Mouse (Mus musculus): ENCODE measurements at regions not wholly inside any gene's neighbourhood (a gene's known extent, or its start where the extent isn't known, plus 50 kb on each side); places are given as distances from the start of the nearest gene placed in this dataset.

DNA sequence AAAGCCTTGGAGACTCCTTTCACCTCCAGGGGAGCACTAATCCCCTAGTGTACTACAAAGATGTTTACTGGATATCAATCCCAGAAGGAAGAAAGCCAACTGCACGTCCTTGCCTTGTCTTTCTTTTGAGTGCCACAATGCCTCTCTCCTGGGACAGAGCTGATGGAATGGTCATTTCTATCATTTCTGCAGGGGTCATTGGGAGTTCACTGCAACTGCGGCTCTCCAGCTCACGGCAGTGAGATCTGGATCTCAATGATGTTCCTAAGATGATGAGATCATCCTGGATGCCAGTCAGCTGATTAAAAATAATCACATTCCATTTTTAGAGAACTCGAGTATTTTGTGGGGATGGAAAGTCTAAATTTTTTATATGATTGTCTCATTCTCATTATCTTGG is 341.1 kb downstream of the Lpin1 start:
- no peak overlapping the region for H3K27ac ChIP-seq (ENCODE audit: control insufficient read depth, low read depth, low read length)
- H3K36me3 ChIP-seq (ENCODE audit: control insufficient read depth in 1 of 2, insufficient read depth in 2 of 2, low read length in 2 of 2), result no peaks in the 10 kb centered on the region
- no peak overlapping the region for H3K9ac ChIP-seq (ENCODE audit: control insufficient read depth, low read depth, low read length, poor library complexity, severe bottlenecking)
- H3K9me3 ChIP-seq (replicated peaks; ENCODE audit: insufficient read depth, low read length), result no peaks in the 10 kb centered on the region
- no peaks in the 10 kb centered on the region for H3K4me1 ChIP-seq (ENCODE audit: control insufficient read depth in 1 of 2, insufficient read depth in 2 of 2, low read length in 2 of 2)
- no peak for DNase-seq (ENCODE audit: low read depth, low spot score)
- H3K27me3 ChIP-seq (ENCODE audit: control insufficient read depth in 1 of 2, insufficient read depth in 2 of 2, low read length in 2 of 2), result no peaks in the 10 kb centered on the region
- no peak for TF ChIP-seq ZKSCAN1 (IDR thresholded peaks at IDR 0.05; ENCODE audit: low read depth, low read length)
- no peak for TF ChIP-seq TBP (IDR thresholded peaks at IDR 0.05; ENCODE audit: low read depth, low read length)
- no peak for TF ChIP-seq MEF2A (IDR thresholded peaks at IDR 0.05; ENCODE audit: extremely low read depth, insufficient replicate concordance, low read depth, low read length, poor library complexity, severe bottlenecking)
- TF ChIP-seq CTCF (IDR thresholded peaks at IDR 0.05 in 2 of 3, conservative IDR thresholded peaks at IDR 0.05 in 1 of 3; ENCODE audit: control insufficient read depth in 1 of 3, insufficient read depth in 1 of 3, low read depth in 2 of 3, low read length in 3 of 3, poor library complexity in 1 of 3, severe bottlenecking in 1 of 3), result no peak
- TF ChIP-seq ZC3H11A (IDR thresholded peaks at IDR 0.05; ENCODE audit: low read depth, low read length), result no peak
- no peak for TF ChIP-seq CHD2 (IDR thresholded peaks at IDR 0.05; ENCODE audit: low read length)
- no peak for TF ChIP-seq RCOR1 (IDR thresholded peaks at IDR 0.05; ENCODE audit: low read depth, low read length)
- TF ChIP-seq ZNF384 (IDR thresholded peaks at IDR 0.05; ENCODE audit: low read depth, low read length), result no peak
- TF ChIP-seq TCF12 (IDR thresholded peaks at IDR 0.05; ENCODE audit: low read depth, low read length), result no peak
- TF ChIP-seq USF2 (IDR thresholded peaks at IDR 0.05; ENCODE audit: borderline replicate concordance in 1 of 2, insufficient read depth in 1 of 2, low read depth in 1 of 2, low read length in 2 of 2), result no peak
- TF ChIP-seq ZMIZ1 (IDR thresholded peaks at IDR 0.05; ENCODE audit: low read depth, low read length), result no peak
- no peak overlapping the region for H3K4me3 ChIP-seq (ENCODE audit: control insufficient read depth in 1 of 2, insufficient read depth in 1 of 2, low read depth in 2 of 2, low read length in 2 of 2)
- no peaks in the 10 kb centered on the region for H3K79me2 ChIP-seq (ENCODE audit: control insufficient read depth, insufficient read depth, low read length, poor library complexity)

DNA sequence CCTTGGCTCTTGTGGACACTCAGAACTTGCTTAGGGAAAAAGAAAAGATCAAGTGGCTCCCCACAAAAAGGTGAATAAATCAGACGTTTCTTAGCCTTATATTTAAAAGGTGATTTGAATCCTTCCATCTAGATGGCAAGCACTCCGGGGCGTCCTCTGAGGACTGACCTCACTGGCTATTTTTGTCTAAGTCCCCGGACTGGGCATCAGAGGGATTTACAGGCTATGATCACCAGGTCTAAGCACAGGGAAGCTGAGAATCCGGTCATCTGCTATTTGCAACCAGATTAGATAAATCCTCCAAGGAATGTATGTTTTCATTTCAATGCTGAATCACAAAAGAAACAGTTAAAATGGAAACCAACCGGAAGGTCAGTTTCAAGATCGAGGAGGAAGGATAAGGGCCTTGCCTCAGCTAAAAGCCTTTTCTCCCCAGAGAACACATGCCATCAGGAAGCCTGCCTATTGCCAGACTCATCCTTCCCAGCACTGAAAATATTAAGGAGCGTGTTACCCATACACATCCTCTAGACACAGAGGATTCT is 342.1 kb downstream of the Lpin1 start:
- Histone ChIP-seq H3K9me3 (replicated peaks; ENCODE audit: insufficient read depth, low read length) (no peaks in the 10 kb centered on the region), H3K27ac (ENCODE audit: control insufficient read depth, low read depth, low read length) (no peak overlapping the region), H3K79me2 (ENCODE audit: control insufficient read depth, insufficient read depth, low read length, poor library complexity) (no peaks in the 10 kb centered on the region), H3K4me3 (ENCODE audit: control insufficient read depth in 1 of 2, insufficient read depth in 1 of 2, low read depth in 2 of 2, low read length in 2 of 2) (no peak overlapping the region), H3K9ac (ENCODE audit: control insufficient read depth, low read depth, low read length, poor library complexity, severe bottlenecking) (no peak overlapping the region), H3K27me3 (ENCODE audit: control insufficient read depth in 1 of 2, insufficient read depth in 2 of 2, low read length in 2 of 2) (no peaks in the 10 kb centered on the region), H3K4me1 (ENCODE audit: control insufficient read depth in 1 of 2, insufficient read depth in 2 of 2, low read length in 2 of 2) (no peaks in the 10 kb centered on the region), H3K36me3 (ENCODE audit: control insufficient read depth in 1 of 2, insufficient read depth in 2 of 2, low read length in 2 of 2) (no peaks in the 10 kb centered on the region)
- no peak for TF ChIP-seq USF2 (IDR thresholded peaks at IDR 0.05; ENCODE audit: borderline replicate concordance in 1 of 2, insufficient read depth in 1 of 2, low read depth in 1 of 2, low read length in 2 of 2)
- TF ChIP-seq SMC3 (IDR thresholded peaks at IDR 0.05; ENCODE audit: low read depth, low read length), result no peak
- TF ChIP-seq POLR2A (IDR thresholded peaks at IDR 0.05; ENCODE audit: control insufficient read depth in 1 of 2, insufficient read depth in 1 of 2, low read depth in 1 of 2, low read length in 2 of 2, poor library complexity in 1 of 2), result no peak
- TF ChIP-seq POLR2AphosphoS2 (IDR thresholded peaks at IDR 0.05; ENCODE audit: low read length), result no peak
- no peak for TF ChIP-seq KAT2A (conservative IDR thresholded peaks at IDR 0.05; ENCODE audit: low read depth, low read length)
- TF ChIP-seq JUND (IDR thresholded peaks at IDR 0.05; ENCODE audit: low read depth, low read length), result no peak
- no peak for TF ChIP-seq ETS1 (IDR thresholded peaks at IDR 0.05; ENCODE audit: low read depth, low read length)
- TF ChIP-seq GABPA (IDR thresholded peaks at IDR 0.05; ENCODE audit: low read depth, low read length), result no peak
- TF ChIP-seq MAFK (IDR thresholded peaks at IDR 0.05; ENCODE audit: borderline replicate concordance, low read depth, low read length), result no peak
- TF ChIP-seq ZNF384 (IDR thresholded peaks at IDR 0.05; ENCODE audit: low read depth, low read length), result no peak
- no peak for TF ChIP-seq CTCF (IDR thresholded peaks at IDR 0.05 in 2 of 3, conservative IDR thresholded peaks at IDR 0.05 in 1 of 3; ENCODE audit: control insufficient read depth in 1 of 3, insufficient read depth in 1 of 3, low read depth in 2 of 3, low read length in 3 of 3, poor library complexity in 1 of 3, severe bottlenecking in 1 of 3)
- no peak for TF ChIP-seq TCF12 (IDR thresholded peaks at IDR 0.05; ENCODE audit: low read depth, low read length)
- no peak for TF ChIP-seq TBP (IDR thresholded peaks at IDR 0.05; ENCODE audit: low read depth, low read length)
- no peak for TF ChIP-seq ZMIZ1 (IDR thresholded peaks at IDR 0.05; ENCODE audit: low read depth, low read length)
- no peak for TF ChIP-seq MAZ (IDR thresholded peaks at IDR 0.05; ENCODE audit: low read depth, low read length)
- TF ChIP-seq CHD1 (IDR thresholded peaks at IDR 0.05; ENCODE audit: low read depth, low read length), result no peak
- TF ChIP-seq RCOR1 (IDR thresholded peaks at IDR 0.05; ENCODE audit: low read depth, low read length), result no peak
- no peak for DNase-seq (ENCODE audit: low read depth, low spot score)

All from MEL (cell line).